9 mouse cellular contexts compared by ENCODE assay signal in genomic region chr2:147298499-147298896, GRCm38 (mm10).
DNase-seq lines count a peak whose midpoint lies in the region; TF ChIP-seq lines count a peak whose summit lies in the region.
"Had no signal": no experiment of that assay in that cellular context is flagged by ENCODE, and none has a peak within 500 bp of the region (broad histone marks: within the 10 kb centered on the region; RNA-seq: fewer than 3 reads in every experiment).

No protein-coding gene starts in this region.

- no peaks in the 10 kb centered on the region for H3K36me3 ChIP-seq in kidney, adult 2 months (ENCODE audit: control insufficient read depth, insufficient read depth, low read length)
- H3K36me3 ChIP-seq: G1E had no signal

- no peak overlapping the region for H3K27ac ChIP-seq in kidney, adult 2 months (ENCODE audit: insufficient read depth, low read depth, low read length)

- no peak overlapping the region for H3K4me3 ChIP-seq in kidney, adult 2 months (ENCODE audit: insufficient read depth, low read depth, low read length)
- H3K4me3 ChIP-seq in lung, adult 2 months (replicated peaks; ENCODE audit: extremely low read depth, low read depth, low read length): no peak overlapping the region

- DNase-seq in kidney, adult 2 months: peak; percentile 17
- DNase-seq in kidney, adult 9 months: no peak
- DNase-seq in cerebellum, postnatal 10 days: peak; percentile 96 to 98
- peak; percentile 28 for DNase-seq in heart, adult 8-10 months (ENCODE audit: low spot score)
- DNase-seq in layer of hippocampus, adult 11-12 months (ENCODE audit: low spot score): peak; percentile 87
- DNase-seq in lung, adult 2 months: peak; percentile 43
- peak; percentile 85 for DNase-seq in right cerebral cortex, postnatal 14 days
- DNase-seq in urinary bladder, postnatal 25 days (ENCODE audit: low spot score): no peak

- TF ChIP-seq POLR2A in kidney, adult 2 months (IDR thresholded peaks at IDR 0.05; ENCODE audit: low read depth, low read length): no peak
- no peak for TF ChIP-seq POLR2A in lung, adult 2 months (IDR thresholded peaks at IDR 0.05; ENCODE audit: borderline replicate concordance, extremely low read depth, low read depth, low read length)

- no peak for TF ChIP-seq CTCF in kidney, adult 2 months (conservative IDR thresholded peaks at IDR 0.05; ENCODE audit: insufficient read depth, insufficient read length, low read depth, low read length)
- no peak for TF ChIP-seq CTCF in lung, adult 2 months (IDR thresholded peaks at IDR 0.05; ENCODE audit: insufficient read depth, low read length)

- no peaks in the 10 kb centered on the region for H3K4me1 ChIP-seq in kidney, adult 2 months (ENCODE audit: control insufficient read depth, insufficient read depth, low read length)
- peaks cover 10% of the 10 kb centered on the region for H3K4me1 ChIP-seq in lung, adult 2 months (ENCODE audit: control insufficient read depth, insufficient read depth, low read length)

- WGBS in kidney, adult 2 months: 38% methylated on average over 7 of the region's 7 CpGs
- 14% methylated on average over 7 of the region's 7 CpGs for WGBS in lung, adult 2 months

- no peaks in the 10 kb centered on the region for H3K27me3 ChIP-seq in kidney, adult 2 months (replicated peaks; ENCODE audit: control insufficient read depth, insufficient read depth, low read length)

Comparison
In these comparisons a context has a peak if more than half of its experiments do, and no peak if none do; other contexts are left out.
1. DNase-seq: peak in kidney, adult 2 months (single experiment), cerebellum, postnatal 10 days (2 of 2), heart, adult 8-10 months (single experiment), layer of hippocampus, adult 11-12 months (single experiment), lung, adult 2 months (single experiment) and right cerebral cortex, postnatal 14 days (single experiment); none in kidney, adult 9 months (single experiment) and urinary bladder, postnatal 25 days (single experiment).